Mouse (Mus musculus): ENCODE measurements around the gene Map3k6. TPM values are rescaled to one million over a fixed set of nuclear protein-coding genes. Genes with fewer than 3 reads are reported as not detected.

Map3k6 gene
- polyA plus RNA-seq, 1 experiment: 4.6 TPM

DNA sequence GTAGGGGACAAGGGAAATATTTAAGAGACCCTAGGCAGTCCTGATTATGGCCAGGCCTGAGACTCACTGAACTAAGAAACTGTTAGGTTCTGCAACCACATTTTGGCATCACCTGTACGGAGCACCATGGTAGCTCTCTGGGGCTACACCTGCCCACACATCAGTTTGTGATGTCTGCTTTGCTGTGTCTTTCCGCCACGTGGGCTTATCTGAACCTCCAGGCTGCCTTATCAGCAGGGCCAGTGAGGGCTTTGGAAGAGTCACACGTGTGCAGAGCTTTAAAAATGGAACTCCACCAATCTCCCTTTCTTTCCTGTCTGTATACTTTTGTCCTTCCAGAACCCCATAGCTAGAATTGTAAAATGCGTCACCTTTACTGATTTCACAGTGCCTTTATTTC, 45.3 kb downstream of the Map3k6 start:
- no peaks in the 10 kb centered on the region for H3K79me2 ChIP-seq (ENCODE audit: control insufficient read depth, insufficient read depth)
- no peak overlapping the region for H3K4me2 ChIP-seq (ENCODE audit: low read depth)
- TF ChIP-seq REST (IDR thresholded peaks at IDR 0.05; ENCODE audit: insufficient read depth, insufficient read length) (no peak), POLR2A (IDR thresholded peaks at IDR 0.05; ENCODE audit: insufficient read length, low read depth) (no peak)
- no peak overlapping the region for H3K4me3 ChIP-seq
- H3ac ChIP-seq (ENCODE audit: control insufficient read depth, insufficient read length): no peak overlapping the region
- H3K27me3 ChIP-seq (ENCODE audit: control insufficient read depth, insufficient read depth, insufficient read length): no peaks in the 10 kb centered on the region
- H3K36me3 ChIP-seq (ENCODE audit: control insufficient read depth, insufficient read depth): no peaks in the 10 kb centered on the region

DNA sequence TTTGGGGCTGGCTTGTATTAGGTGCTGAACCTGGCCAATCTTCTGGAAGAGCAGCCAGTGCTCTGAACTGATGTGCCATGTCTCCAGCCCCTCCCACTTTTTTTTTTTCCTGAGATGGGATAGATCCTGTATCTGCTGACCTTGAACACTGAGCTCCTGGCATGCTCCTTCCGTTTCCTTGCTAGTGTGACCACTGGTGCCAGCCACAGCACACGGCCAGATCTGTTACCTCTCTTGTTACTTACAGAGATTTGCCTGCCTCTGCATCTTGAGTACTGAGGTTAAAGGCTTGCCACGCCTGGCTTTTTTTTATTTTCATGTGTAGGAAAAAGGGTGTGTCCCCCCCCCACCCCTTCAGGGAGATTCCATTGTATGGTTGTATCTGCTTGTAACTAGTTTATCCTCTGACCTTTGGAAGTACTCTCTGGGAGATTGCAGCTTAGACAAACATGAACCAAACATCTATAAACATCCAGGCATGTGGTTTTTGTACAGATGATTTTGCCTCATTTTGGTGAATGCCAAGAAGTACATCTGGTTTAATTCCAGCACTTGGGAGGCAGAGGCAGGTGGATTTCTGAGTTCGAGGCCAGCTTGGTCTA, 46.0 kb downstream of the Map3k6 start:
- Histone ChIP-seq H3K4me3 (no peak overlapping the region), H3K79me2 (ENCODE audit: control insufficient read depth, insufficient read depth) (no peaks in the 10 kb centered on the region), H3K4me2 (ENCODE audit: low read depth) (no peak overlapping the region), H3K36me3 (ENCODE audit: control insufficient read depth, insufficient read depth) (no peaks in the 10 kb centered on the region), H3K27me3 (ENCODE audit: control insufficient read depth, insufficient read depth, insufficient read length) (no peaks in the 10 kb centered on the region), H3ac (ENCODE audit: control insufficient read depth, insufficient read length) (no peak overlapping the region)
- TF ChIP-seq MYOD1 (IDR thresholded peaks at IDR 0.05; ENCODE audit: control insufficient read depth in 1 of 3, insufficient read length in 2 of 3, low read depth in 2 of 3) (no peak), POLR2AphosphoS2 (IDR thresholded peaks at IDR 0.05; ENCODE audit: insufficient read length, low read depth) (no peak)

DNA sequence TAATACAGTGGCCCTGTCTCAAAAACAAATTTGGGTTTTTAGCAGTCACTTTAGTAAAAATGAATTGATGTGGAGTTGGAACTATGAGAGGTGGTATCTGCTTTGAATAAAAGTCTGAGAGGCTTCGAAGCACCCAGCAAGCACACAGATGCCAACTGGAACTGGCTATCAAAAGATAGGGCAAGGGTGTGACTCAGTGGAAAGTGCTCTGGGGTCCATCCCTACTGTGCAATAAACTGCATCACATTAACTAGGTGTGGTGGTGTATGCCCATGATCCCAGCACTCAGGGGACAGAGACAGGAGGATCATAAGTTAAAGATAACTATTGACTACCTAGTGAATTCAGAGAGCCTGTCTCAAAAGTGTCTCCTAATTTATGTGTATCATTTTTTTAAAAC, 50.6 kb downstream of the Map3k6 start:
- no peaks in the 10 kb centered on the region for H3K27me3 ChIP-seq (ENCODE audit: control insufficient read depth, insufficient read depth, insufficient read length)
- H3K4me3 ChIP-seq: no peak overlapping the region
- H3K36me3 ChIP-seq (ENCODE audit: control insufficient read depth, insufficient read depth): peaks cover 6% of the 10 kb centered on the region
- no peaks in the 10 kb centered on the region for H3K79me2 ChIP-seq (ENCODE audit: control insufficient read depth, insufficient read depth)
- no peak overlapping the region for H3K4me2 ChIP-seq (ENCODE audit: low read depth)
- TF ChIP-seq TCF12 (IDR thresholded peaks at IDR 0.05; ENCODE audit: insufficient read depth, poor library complexity, severe bottlenecking): no peak
- no peak for TF ChIP-seq POLR2AphosphoS2 (IDR thresholded peaks at IDR 0.05; ENCODE audit: insufficient read length, low read depth)
- TF ChIP-seq E2F4 (IDR thresholded peaks at IDR 0.05; ENCODE audit: insufficient read depth): no peak
- no peak for TF ChIP-seq REST (IDR thresholded peaks at IDR 0.05; ENCODE audit: insufficient read depth, insufficient read length)
- TF ChIP-seq MYOG (IDR thresholded peaks at IDR 0.05; ENCODE audit: control insufficient read depth in 1 of 3, insufficient read depth in 1 of 3, insufficient read length in 2 of 3, low read depth in 2 of 3): no peak
- TF ChIP-seq TCF3 (IDR thresholded peaks at IDR 0.05; ENCODE audit: insufficient read length, low read depth): no peak
- TF ChIP-seq POLR2A (IDR thresholded peaks at IDR 0.05; ENCODE audit: insufficient read length, low read depth): no peak
- TF ChIP-seq SRF (IDR thresholded peaks at IDR 0.05; ENCODE audit: control insufficient read depth, insufficient read length, low read depth): no peak
- no peak for TF ChIP-seq MAX (IDR thresholded peaks at IDR 0.05; ENCODE audit: low read depth)
- H3ac ChIP-seq (ENCODE audit: control insufficient read depth, insufficient read length): no peak overlapping the region

DNA sequence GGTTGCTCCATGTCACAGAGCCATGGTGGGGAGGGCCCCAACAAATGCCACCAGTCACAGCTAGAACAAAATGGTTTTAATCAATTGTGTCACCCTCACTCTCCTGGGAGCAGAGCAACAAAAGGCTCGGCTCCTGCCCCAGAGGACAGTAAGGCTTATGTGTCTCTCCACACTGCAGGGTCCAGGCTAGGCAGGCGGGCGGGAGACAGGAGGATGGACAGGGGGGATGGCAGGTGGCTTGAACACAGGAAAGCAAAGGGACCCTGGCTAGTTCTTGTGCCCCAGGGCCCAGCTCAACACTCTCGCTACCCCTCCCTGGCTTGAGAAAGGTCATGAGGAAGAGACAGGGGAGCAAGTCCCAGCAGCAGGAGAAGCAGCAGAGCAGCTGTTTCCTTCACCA, 51.8 kb downstream of the Map3k6 start:
- no peak overlapping the region for H3K4me3 ChIP-seq
- H3K4me2 ChIP-seq (ENCODE audit: low read depth): no peak overlapping the region
- no peaks in the 10 kb centered on the region for H3K79me2 ChIP-seq (ENCODE audit: control insufficient read depth, insufficient read depth)
- H3ac ChIP-seq (ENCODE audit: control insufficient read depth, insufficient read length): no peak overlapping the region
- no peak for TF ChIP-seq REST (IDR thresholded peaks at IDR 0.05; ENCODE audit: insufficient read depth, insufficient read length)
- TF ChIP-seq POLR2A (IDR thresholded peaks at IDR 0.05; ENCODE audit: insufficient read length, low read depth): no peak
- TF ChIP-seq TCF3 (IDR thresholded peaks at IDR 0.05; ENCODE audit: insufficient read length, low read depth): no peak
- no peak for TF ChIP-seq MAX (IDR thresholded peaks at IDR 0.05; ENCODE audit: low read depth)
- TF ChIP-seq E2F4 (IDR thresholded peaks at IDR 0.05; ENCODE audit: insufficient read depth): no peak
- no peak for TF ChIP-seq TCF12 (IDR thresholded peaks at IDR 0.05; ENCODE audit: insufficient read depth, poor library complexity, severe bottlenecking)
- TF ChIP-seq USF1 (IDR thresholded peaks at IDR 0.05; ENCODE audit: low read depth): no peak
- no peak for TF ChIP-seq CEBPB (IDR thresholded peaks at IDR 0.05; ENCODE audit: insufficient read depth, poor library complexity, severe bottlenecking)
- no peak for TF ChIP-seq SRF (IDR thresholded peaks at IDR 0.05; ENCODE audit: control insufficient read depth, insufficient read length, low read depth)
- TF ChIP-seq MYOG (IDR thresholded peaks at IDR 0.05; ENCODE audit: control insufficient read depth in 1 of 3, insufficient read depth in 1 of 3, insufficient read length in 2 of 3, low read depth in 2 of 3): no peak
- TF ChIP-seq MYOD1 (IDR thresholded peaks at IDR 0.05; ENCODE audit: control insufficient read depth in 1 of 3, insufficient read length in 2 of 3, low read depth in 2 of 3): no peak
- TF ChIP-seq POLR2AphosphoS2 (IDR thresholded peaks at IDR 0.05; ENCODE audit: insufficient read length, low read depth): no peak
- no peaks in the 10 kb centered on the region for H3K27me3 ChIP-seq (ENCODE audit: control insufficient read depth, insufficient read depth, insufficient read length)
- peaks cover 6% of the 10 kb centered on the region for H3K36me3 ChIP-seq (ENCODE audit: control insufficient read depth, insufficient read depth)

DNA sequence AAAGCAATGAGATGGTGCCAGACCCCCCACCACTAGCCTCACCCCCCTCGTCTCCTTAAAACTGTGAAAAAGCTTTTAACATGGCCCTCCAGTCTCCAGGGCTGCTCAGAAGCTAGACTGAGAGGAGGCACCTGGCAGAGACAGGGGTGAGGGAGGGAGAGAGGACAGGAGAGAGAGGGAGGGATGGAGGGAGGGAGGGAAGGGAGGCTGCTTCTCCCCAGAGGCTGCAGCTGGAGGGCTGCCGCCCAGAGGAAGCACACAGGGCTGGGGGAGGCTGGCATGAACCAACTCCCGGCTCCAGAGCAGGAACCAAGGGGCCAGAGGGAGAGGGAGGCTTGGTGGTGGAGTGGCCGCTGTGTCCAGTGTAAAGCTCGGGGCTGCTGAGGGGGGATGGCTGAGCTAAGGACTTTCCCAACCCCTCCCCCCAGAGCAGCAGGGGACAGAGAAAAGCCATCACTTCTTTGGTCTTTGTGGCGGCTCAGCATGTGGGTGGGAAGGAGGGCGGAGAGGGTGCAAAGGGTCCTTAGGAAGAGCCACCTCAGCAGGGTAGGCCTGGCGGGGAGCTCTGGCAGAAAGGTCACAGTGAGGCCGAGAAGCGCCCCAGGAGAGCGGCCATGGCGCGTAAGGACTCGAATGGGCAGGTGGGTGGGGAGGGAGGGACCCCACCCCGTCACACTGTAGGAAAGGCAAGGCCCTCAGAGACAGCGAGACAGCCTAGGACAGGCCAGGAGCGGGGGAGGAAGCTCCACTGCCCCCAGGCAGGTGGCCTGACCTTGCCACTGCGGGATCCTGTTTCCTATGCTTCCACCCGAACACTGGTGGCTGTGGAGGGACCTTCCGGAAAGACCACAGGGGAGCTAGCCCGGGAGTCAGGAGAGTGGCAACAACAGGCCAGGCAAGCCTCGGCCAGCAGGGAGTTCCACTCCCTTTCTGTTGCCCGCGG, 52.6 kb downstream of the Map3k6 start:
- Histone ChIP-seq H3K27me3 (ENCODE audit: control insufficient read depth, insufficient read depth, insufficient read length) (no peaks in the 10 kb centered on the region), H3K36me3 (ENCODE audit: control insufficient read depth, insufficient read depth) (peaks cover 6% of the 10 kb centered on the region), H3K79me2 (ENCODE audit: control insufficient read depth, insufficient read depth) (no peaks in the 10 kb centered on the region), H3K4me2 (ENCODE audit: low read depth) (no peak overlapping the region), H3ac (ENCODE audit: control insufficient read depth, insufficient read length) (no peak overlapping the region), H3K4me3 (no peak overlapping the region)
- TF ChIP-seq MAX (IDR thresholded peaks at IDR 0.05; ENCODE audit: low read depth): no peak
- no peak for TF ChIP-seq E2F4 (IDR thresholded peaks at IDR 0.05; ENCODE audit: insufficient read depth)
- no peak for TF ChIP-seq SRF (IDR thresholded peaks at IDR 0.05; ENCODE audit: control insufficient read depth, insufficient read length, low read depth)
- no peak for TF ChIP-seq MYOG (IDR thresholded peaks at IDR 0.05; ENCODE audit: control insufficient read depth in 1 of 3, insufficient read depth in 1 of 3, insufficient read length in 2 of 3, low read depth in 2 of 3)
- no peak for TF ChIP-seq USF1 (IDR thresholded peaks at IDR 0.05; ENCODE audit: low read depth)
- TF ChIP-seq POLR2A (IDR thresholded peaks at IDR 0.05; ENCODE audit: insufficient read length, low read depth): no peak
- no peak for TF ChIP-seq MYOD1 (IDR thresholded peaks at IDR 0.05; ENCODE audit: control insufficient read depth in 1 of 3, insufficient read length in 2 of 3, low read depth in 2 of 3)
- TF ChIP-seq POLR2AphosphoS2 (IDR thresholded peaks at IDR 0.05; ENCODE audit: insufficient read length, low read depth): no peak
- TF ChIP-seq TCF3 (IDR thresholded peaks at IDR 0.05; ENCODE audit: insufficient read length, low read depth): no peak
- TF ChIP-seq CEBPB (IDR thresholded peaks at IDR 0.05; ENCODE audit: insufficient read depth, poor library complexity, severe bottlenecking): no peak
- TF ChIP-seq TCF12 (IDR thresholded peaks at IDR 0.05; ENCODE audit: insufficient read depth, poor library complexity, severe bottlenecking): no peak
